Mouse (Mus musculus): ENCODE measurements at regions not wholly inside any gene's neighbourhood (a gene's known extent, or its start where the extent isn't known, plus 50 kb on each side); places are given as distances from the start of the nearest gene placed in this dataset.

- Histone ChIP-seq H3K4me1 (ENCODE audit: control insufficient read depth, insufficient read depth, low read length) (0 out of 2 replicates have a peak, but pooled peaks cover 2% of the 10 kb centered on the region), H3K27me3 (ENCODE audit: control insufficient read depth, insufficient read depth, low read length) (no peaks in the 10 kb centered on the region), H3K9ac (ENCODE audit: low read length) (no peak overlapping the region), H3K36me3 (ENCODE audit: control insufficient read depth, insufficient read depth, low read length) (no peaks in the 10 kb centered on the region), H3K9me3 (ENCODE audit: control insufficient read depth, low read length) (no peaks in the 10 kb centered on the region), H3K27ac (ENCODE audit: low read depth, low read length) (no peak overlapping the region), H3K4me2 (no peak overlapping the region), H3K4me3 (ENCODE audit: low read depth, low read length) (no peak overlapping the region)
- 44% methylated on average over 7 of the region's 7 CpGs for WGBS
- DNase-seq (ENCODE audit: low spot score, missing footprints) (no peak), ATAC-seq (ENCODE audit: low FRiP score) (no peak)
Measured at GRCm38 (mm10) chr16:74809154-74809825, 397.7 kb upstream of the Robo2 start.

- Histone ChIP-seq H3K4me2 (no peak overlapping the region), H3K9me3 (ENCODE audit: control insufficient read depth, low read length) (no peaks in the 10 kb centered on the region), H3K9ac (ENCODE audit: low read length) (no peak overlapping the region), H3K27ac (ENCODE audit: low read depth, low read length) (no peak overlapping the region), H3K4me3 (ENCODE audit: low read depth, low read length) (no peak overlapping the region), H3K27me3 (ENCODE audit: control insufficient read depth, insufficient read depth, low read length) (no peaks in the 10 kb centered on the region), H3K4me1 (ENCODE audit: control insufficient read depth, insufficient read depth, low read length) (0 out of 2 replicates have a peak, but pooled peaks cover 2% of the 10 kb centered on the region), H3K36me3 (ENCODE audit: control insufficient read depth, insufficient read depth, low read length) (no peaks in the 10 kb centered on the region)
- ATAC-seq (ENCODE audit: low FRiP score): peak; percentile 50
- no peak for DNase-seq (ENCODE audit: low spot score, missing footprints)
- WGBS: 37% methylated on average over 2 of the region's 2 CpGs
Measured at GRCm38 (mm10) chr16:74806775-74807174, 395.1 kb upstream of the Robo2 start.

GRCm38 (mm10) chr16:74801296-74801695, 389.7 kb upstream of the Robo2 start:
- H3K27me3 ChIP-seq (ENCODE audit: control insufficient read depth, insufficient read depth, low read length): no peaks in the 10 kb centered on the region
- H3K9ac ChIP-seq (ENCODE audit: low read length): no peak overlapping the region
- peak; percentile 89 for DNase-seq (ENCODE audit: low spot score, missing footprints)
- H3K4me1 ChIP-seq (ENCODE audit: control insufficient read depth, insufficient read depth, low read length): no peaks in the 10 kb centered on the region
- H3K4me2 ChIP-seq: no peak overlapping the region
- H3K36me3 ChIP-seq (ENCODE audit: control insufficient read depth, insufficient read depth, low read length): no peaks in the 10 kb centered on the region
- H3K4me3 ChIP-seq (ENCODE audit: low read depth, low read length): no peak overlapping the region
- 16% methylated on average over 7 of the region's 7 CpGs for WGBS
- no peak overlapping the region for H3K27ac ChIP-seq (ENCODE audit: low read depth, low read length)
- peak; percentile 80 for ATAC-seq (ENCODE audit: low FRiP score)
- H3K9me3 ChIP-seq (ENCODE audit: control insufficient read depth, low read length): no peaks in the 10 kb centered on the region

- no peaks in the 10 kb centered on the region for H3K36me3 ChIP-seq (ENCODE audit: control insufficient read depth, insufficient read depth, low read length)
- H3K9ac ChIP-seq (ENCODE audit: low read length): no peak overlapping the region
Measured at GRCm38 (mm10) chr16:74796303-74796653, 384.7 kb upstream of the Robo2 start.

DNA sequence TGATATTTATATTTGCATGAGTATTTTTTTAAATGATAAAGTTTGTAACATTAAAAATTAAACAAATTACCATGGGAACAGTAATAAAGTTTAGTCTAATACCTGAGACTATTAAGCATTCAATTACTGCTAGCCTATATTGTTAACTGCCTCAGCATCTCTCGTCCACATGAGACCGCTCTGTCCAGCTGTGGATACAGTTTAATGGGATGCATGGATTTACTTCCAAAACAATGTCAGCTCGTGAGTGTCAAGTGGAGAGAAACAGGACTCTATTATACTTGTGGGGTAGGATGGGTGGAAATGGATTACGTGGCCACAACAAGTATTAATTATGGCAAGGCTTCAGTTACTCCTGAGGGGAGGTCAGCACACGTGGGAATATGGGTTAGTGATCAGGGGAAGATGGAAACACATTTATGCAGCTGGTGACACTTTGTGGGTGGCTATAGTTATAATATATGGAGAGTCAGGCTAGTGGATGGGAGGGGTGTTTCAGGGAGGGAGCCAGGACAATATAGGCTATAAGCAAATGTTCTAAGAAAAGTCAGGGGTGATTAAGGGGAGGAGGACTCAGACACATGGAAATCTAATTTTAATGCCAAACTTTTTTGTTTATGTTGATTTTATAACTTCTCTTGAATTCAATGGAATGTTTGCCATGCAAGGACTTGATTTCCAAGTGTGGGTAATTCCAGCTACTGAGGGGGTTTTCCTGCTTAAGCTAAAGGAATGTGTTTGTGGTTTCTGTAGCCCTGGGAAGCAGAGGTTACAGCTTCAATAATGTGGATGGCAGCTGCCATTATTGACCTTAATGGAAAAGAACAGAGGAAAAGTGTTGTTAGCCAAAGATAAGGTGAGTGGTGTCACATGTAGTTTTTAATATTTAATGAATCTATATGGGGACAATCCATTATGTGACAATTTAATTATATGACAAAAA, 384.0 kb upstream of the Robo2 start:
- H3K27me3 ChIP-seq (ENCODE audit: control insufficient read depth, insufficient read depth, low read length): no peaks in the 10 kb centered on the region
- H3K27ac ChIP-seq (ENCODE audit: low read depth, low read length): no peak overlapping the region; the same call in 1 of the 2 replicates
- H3K4me1 ChIP-seq (ENCODE audit: control insufficient read depth, insufficient read depth, low read length): no peaks in the 10 kb centered on the region
- H3K9ac ChIP-seq (ENCODE audit: low read length): no peak overlapping the region
- no peaks in the 10 kb centered on the region for H3K36me3 ChIP-seq (ENCODE audit: control insufficient read depth, insufficient read depth, low read length)
- H3K9me3 ChIP-seq (ENCODE audit: control insufficient read depth, low read length): no peaks in the 10 kb centered on the region
- no peak overlapping the region for H3K4me2 ChIP-seq
- 59% methylated on average over 5 of the region's 5 CpGs for WGBS
- no peak overlapping the region for H3K4me3 ChIP-seq (ENCODE audit: low read depth, low read length)
- ATAC-seq (ENCODE audit: low FRiP score) (peak; percentile 66; the same call in 1 of the 2 replicates), DNase-seq (ENCODE audit: low spot score, missing footprints) (no peak)

More at GRCm38 (mm10) chr16:74796303-74796653, 384.7 kb upstream of the Robo2 start:
- Histone ChIP-seq H3K27me3 (ENCODE audit: control insufficient read depth, insufficient read depth, low read length) (no peaks in the 10 kb centered on the region), H3K27ac (ENCODE audit: low read depth, low read length) (no peak overlapping the region), H3K4me3 (ENCODE audit: low read depth, low read length) (no peak overlapping the region), H3K4me1 (ENCODE audit: control insufficient read depth, insufficient read depth, low read length) (no peaks in the 10 kb centered on the region), H3K9me3 (ENCODE audit: control insufficient read depth, low read length) (no peaks in the 10 kb centered on the region), H3K4me2 (no peak overlapping the region)
- 80% methylated on average over 2 of the region's 2 CpGs for WGBS
- ATAC-seq (ENCODE audit: low FRiP score) (no peak), DNase-seq (ENCODE audit: low spot score, missing footprints) (no peak)

GRCm38 (mm10) chr16:74785365-74786119, 373.9 kb upstream of the Robo2 start:
- no peak overlapping the region for H3K27ac ChIP-seq (ENCODE audit: low read depth, low read length)
- no peaks in the 10 kb centered on the region for H3K4me1 ChIP-seq (ENCODE audit: control insufficient read depth, insufficient read depth, low read length)
- H3K4me3 ChIP-seq (ENCODE audit: low read depth, low read length): no peak overlapping the region
- no peak overlapping the region for H3K9ac ChIP-seq (ENCODE audit: low read length)
- ATAC-seq (ENCODE audit: low FRiP score) (no peak), DNase-seq (ENCODE audit: low spot score, missing footprints) (peak; percentile 33)
- no peak overlapping the region for H3K4me2 ChIP-seq
- H3K27me3 ChIP-seq (ENCODE audit: control insufficient read depth, insufficient read depth, low read length): no peaks in the 10 kb centered on the region
- no peaks in the 10 kb centered on the region for H3K36me3 ChIP-seq (ENCODE audit: control insufficient read depth, insufficient read depth, low read length)
- 89% methylated on average over 9 of the region's 9 CpGs for WGBS
- H3K9me3 ChIP-seq (ENCODE audit: control insufficient read depth, low read length): no peaks in the 10 kb centered on the region

DNA sequence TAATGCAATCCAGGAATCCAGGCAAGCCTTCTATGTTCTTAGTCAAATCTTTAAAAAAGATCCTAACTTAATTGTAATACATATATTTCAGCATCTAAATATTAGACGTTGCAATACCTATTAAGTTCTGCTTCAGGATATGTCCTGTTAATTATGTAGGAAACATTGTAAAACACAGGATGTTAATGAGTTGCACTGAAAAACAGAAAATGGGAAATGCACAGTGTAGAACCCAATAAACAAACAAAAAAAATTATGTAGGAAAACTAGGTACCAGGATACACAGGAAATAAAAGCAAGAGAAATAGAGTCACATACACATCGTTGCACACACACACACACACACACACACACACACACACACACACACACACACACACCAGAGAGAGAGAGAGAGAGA, 368.8 kb upstream of the Robo2 start:
- H3K4me2 ChIP-seq: no peak overlapping the region
- no peaks in the 10 kb centered on the region for H3K27me3 ChIP-seq (ENCODE audit: control insufficient read depth, insufficient read depth, low read length)
- no peak for DNase-seq (ENCODE audit: low spot score, missing footprints)
- H3K4me3 ChIP-seq (ENCODE audit: low read depth, low read length): no peak overlapping the region
- H3K4me1 ChIP-seq (ENCODE audit: control insufficient read depth, insufficient read depth, low read length): no peaks in the 10 kb centered on the region
- H3K27ac ChIP-seq (ENCODE audit: low read depth, low read length): no peak overlapping the region
- H3K9me3 ChIP-seq (ENCODE audit: control insufficient read depth, low read length): no peaks in the 10 kb centered on the region
- WGBS: 97% methylated on average over 2 of the region's 2 CpGs
- no peak for ATAC-seq (ENCODE audit: low FRiP score)
- no peaks in the 10 kb centered on the region for H3K36me3 ChIP-seq (ENCODE audit: control insufficient read depth, insufficient read depth, low read length)
- no peak overlapping the region for H3K9ac ChIP-seq (ENCODE audit: low read length)

GRCm38 (mm10) chr16:74768264-74768663, 356.6 kb upstream of the Robo2 start:
- Histone ChIP-seq H3K4me1 (ENCODE audit: control insufficient read depth, insufficient read depth, low read length) (no peaks in the 10 kb centered on the region), H3K4me2 (no peak overlapping the region)
- 86% methylated on average over 4 of the region's 4 CpGs for WGBS

More at GRCm38 (mm10) chr16:74768264-74768663, 356.6 kb upstream of the Robo2 start:
- Histone ChIP-seq H3K9me3 (ENCODE audit: control insufficient read depth, low read length) (no peaks in the 10 kb centered on the region), H3K9ac (ENCODE audit: low read length) (no peak overlapping the region), H3K27ac (ENCODE audit: low read depth, low read length) (no peak overlapping the region), H3K4me3 (ENCODE audit: low read depth, low read length) (no peak overlapping the region), H3K27me3 (ENCODE audit: control insufficient read depth, insufficient read depth, low read length) (no peaks in the 10 kb centered on the region), H3K36me3 (ENCODE audit: control insufficient read depth, insufficient read depth, low read length) (no peaks in the 10 kb centered on the region)
- ATAC-seq (ENCODE audit: low FRiP score): no peak
- peak; percentile 1 for DNase-seq (ENCODE audit: low spot score, missing footprints)

All from midbrain, embryonic 11.5 days (tissue).